Mouse (Mus musculus) G1E (cell line): ENCODE measurements around the gene Notum. TPM values are rescaled to one million over a fixed set of nuclear protein-coding genes. Genes with fewer than 3 reads are reported as not detected.

Experiments
- ATAC-seq: 2 replicates; pipeline ENCODE4 v1.8.0; 2016; ENCODE audit warnings: mild to moderate bottlenecking; ENCODE audit not compliant: insufficient number of reproducible peaks, poor library complexity, low FRiP score, severe bottlenecking; ENCODE audit errors: extremely low read depth
- DNase-seq: peaks from one replicate; pipeline ENCODE4 v3.0.0; 2012; ENCODE audit warnings: low spot score
- H3K27me3 ChIP-seq: 2 replicates; pipeline ENCODE4 v1.6.1; 2012; ENCODE audit warnings: mild to moderate bottlenecking, low read length, inconsistent platforms; ENCODE audit not compliant: insufficient read depth
- H3K36me3 ChIP-seq: replicated peaks from 2 replicates; pipeline ENCODE3; 2012; ENCODE audit warnings: mild to moderate bottlenecking, inconsistent platforms
- H3K4me1 ChIP-seq: 2 replicates; pipeline ENCODE4 v1.6.1; 2012; ENCODE audit warnings: low read depth, low read length, inconsistent platforms, mixed read lengths; ENCODE audit not compliant: insufficient read depth
- H3K4me3 ChIP-seq: 2 replicates; pipeline ENCODE4 v1.5.1; 2012; ENCODE audit warnings: low read depth, mild to moderate bottlenecking, inconsistent platforms, low read length, moderate library complexity, mixed read lengths
- H3K9me3 ChIP-seq: replicated peaks from 2 replicates; pipeline ENCODE4 v1.6.1; 2012; ENCODE audit warnings: inconsistent platforms
- CTCF ChIP-seq: IDR thresholded peaks from 2 replicates; pipeline ENCODE4 v1.5.1; 2012; ENCODE audit warnings: low read depth, low read length, inconsistent platforms, mixed read lengths
- GATA1 ChIP-seq: IDR thresholded peaks from 2 replicates; pipeline ENCODE4 v1.6.1; 2012; ENCODE audit warnings: borderline replicate concordance, low read length, inconsistent platforms, mixed read lengths
- GATA2 ChIP-seq: IDR thresholded peaks from 2 replicates; pipeline ENCODE4 v1.6.1; 2012; ENCODE audit warnings: low read depth, low read length, inconsistent platforms, borderline replicate concordance
- POLR2AphosphoS5 ChIP-seq: IDR thresholded peaks from 2 replicates; pipeline ENCODE4 v1.6.1; 2012; ENCODE audit warnings: low read depth, low read length, inconsistent platforms; ENCODE audit not compliant: insufficient replicate concordance
- TAL1 ChIP-seq: conservative IDR thresholded peaks from 2 replicates; pipeline ENCODE4 v1.6.1; 2012; ENCODE audit warnings: low read depth, low read length, inconsistent platforms, mixed read lengths
- polyA plus RNA-seq: library from polyadenylated mRNA; stranded (reverse); fragments of >175 nt; gene quantifications from 2 replicates; pipeline ENCODE4 v1.2.3, GENCODE M21; 2012
- total RNA-seq, 2 experiments: library from RNA; stranded (forward) in 1 of 2; stranded (reverse) in 1 of 2; fragments of 200-1000 nt in 1 of 2; fragments of >200 nt in 1 of 2; fragmentation: Nextera tagmentation in 1 of 2; gene quantifications; 2 replicates each; pipeline ENCODE4 v1.2.3; 2014 to 2017

The Notum gene
- total and polyA plus RNA-seq, 3 experiments: 0.16 TPM; not detected in 2

- Histone ChIP-seq H3K4me3 (no peak overlapping the region), H3K27me3 (no peaks in the 10 kb centered on the region), H3K9me3 (peaks cover 5% of the 10 kb centered on the region; the same call in 1 of the 2 replicates), H3K4me1 (peaks cover 6% of the 10 kb centered on the region; the same call in 1 of the 2 replicates), H3K36me3 (peaks cover 97% of the 10 kb centered on the region)
- DNase-seq (no peak), ATAC-seq (no peak)
- TF ChIP-seq TAL1: no peak
- no peak for TF ChIP-seq GATA1
- no peak for TF ChIP-seq POLR2AphosphoS5
- TF ChIP-seq CTCF: no peak
- no peak for TF ChIP-seq GATA2
These were observed 32.5 kb upstream of the Notum start for GRCm38 (mm10) chr11:120693461-120693860.

DNA sequence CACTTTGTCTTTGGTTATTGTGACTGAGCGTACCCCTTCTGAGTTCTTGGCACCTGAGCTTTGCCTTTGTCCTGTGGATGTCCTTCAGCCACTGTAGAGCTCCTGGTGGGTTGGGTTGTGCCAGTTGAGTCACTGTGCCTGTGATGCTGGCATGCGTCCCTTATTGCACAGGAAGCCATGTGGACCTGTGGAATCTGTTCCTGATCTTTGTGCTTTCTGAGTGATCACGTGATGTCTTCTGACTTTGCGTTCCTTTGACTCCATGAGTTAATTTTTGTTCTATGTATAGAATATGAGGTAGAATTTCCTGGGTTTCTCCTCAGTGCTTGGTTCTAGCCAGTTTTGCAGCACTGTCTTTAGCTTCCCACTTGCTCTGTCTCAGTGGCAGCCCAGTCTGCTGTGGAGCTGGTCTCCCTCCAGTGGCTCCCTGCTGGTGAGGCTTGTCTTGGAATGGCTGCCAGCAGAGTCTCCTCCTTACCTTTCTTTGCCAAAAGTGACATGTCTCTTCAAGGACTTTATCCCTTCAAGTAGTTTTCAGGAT, 31.6 kb upstream of the Notum start:
- no peak for DNase-seq
- H3K9me3 ChIP-seq: peaks cover 5% of the 10 kb centered on the region; the same call in 1 of the 2 replicates
- no peaks in the 10 kb centered on the region for H3K27me3 ChIP-seq
- no peak for ATAC-seq
- TF ChIP-seq TAL1 (no peak), CTCF (no peak), GATA1 (no peak)
- 0 out of 2 replicates have a peak, but pooled peaks cover 3% of the 10 kb centered on the region for H3K4me1 ChIP-seq
- H3K36me3 ChIP-seq: peaks cover 97% of the 10 kb centered on the region
- H3K4me3 ChIP-seq: no peak overlapping the region

- Histone ChIP-seq H3K4me3 (no peak overlapping the region), H3K36me3 (peaks cover 95% of the 10 kb centered on the region), H3K4me1 (no peaks in the 10 kb centered on the region), H3K27me3 (no peaks in the 10 kb centered on the region), H3K9me3 (no peaks in the 10 kb centered on the region)
- TF ChIP-seq TAL1 (no peak), GATA1 (no peak), CTCF (no peak), GATA2 (no peak), POLR2AphosphoS5 (no peak)
- ATAC-seq (no peak), DNase-seq (no peak)
These were observed 28.4 kb upstream of the Notum start for GRCm38 (mm10) chr11:120689365-120689764.

DNA sequence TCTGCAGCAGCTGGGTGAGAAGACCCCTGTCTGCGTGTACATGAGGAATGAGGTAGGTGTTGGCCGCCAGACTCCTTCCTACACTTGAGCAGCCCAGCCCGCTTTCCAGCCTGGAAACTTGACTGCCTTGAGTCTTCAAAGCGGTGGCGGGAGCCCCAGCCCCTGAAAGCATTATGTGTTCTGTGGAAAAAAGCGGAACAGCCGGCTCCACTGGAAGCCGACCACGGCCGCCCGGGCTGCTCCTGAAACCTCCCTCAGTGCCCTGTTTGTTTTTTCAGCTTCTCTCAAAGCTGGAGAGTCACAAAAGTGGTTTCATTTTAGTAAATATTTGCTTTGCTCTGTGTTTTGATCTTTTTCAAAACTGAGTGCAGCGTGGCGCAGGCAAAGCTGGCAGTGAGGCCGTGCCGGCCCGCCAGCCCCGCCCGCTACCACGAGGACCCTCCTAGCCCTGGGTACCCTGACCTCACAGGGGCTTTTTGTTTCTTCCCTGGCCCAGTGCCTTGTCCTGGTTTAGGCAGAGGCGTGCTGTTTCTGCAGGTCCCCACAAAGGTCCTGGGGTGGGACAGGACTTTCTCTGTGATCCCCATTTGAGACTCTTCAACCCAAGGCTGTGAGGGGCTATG, 25.8 kb upstream of the Notum start:
- Histone ChIP-seq H3K36me3 (peaks cover 93% of the 10 kb centered on the region), H3K4me1 (no peaks in the 10 kb centered on the region), H3K27me3 (no peaks in the 10 kb centered on the region), H3K9me3 (no peaks in the 10 kb centered on the region), H3K4me3 (no peak overlapping the region)
- TF ChIP-seq GATA1 (no peak), POLR2AphosphoS5 (no peak), GATA2 (no peak), TAL1 (no peak), CTCF (no peak)
- DNase-seq (no peak), ATAC-seq (no peak)

DNA sequence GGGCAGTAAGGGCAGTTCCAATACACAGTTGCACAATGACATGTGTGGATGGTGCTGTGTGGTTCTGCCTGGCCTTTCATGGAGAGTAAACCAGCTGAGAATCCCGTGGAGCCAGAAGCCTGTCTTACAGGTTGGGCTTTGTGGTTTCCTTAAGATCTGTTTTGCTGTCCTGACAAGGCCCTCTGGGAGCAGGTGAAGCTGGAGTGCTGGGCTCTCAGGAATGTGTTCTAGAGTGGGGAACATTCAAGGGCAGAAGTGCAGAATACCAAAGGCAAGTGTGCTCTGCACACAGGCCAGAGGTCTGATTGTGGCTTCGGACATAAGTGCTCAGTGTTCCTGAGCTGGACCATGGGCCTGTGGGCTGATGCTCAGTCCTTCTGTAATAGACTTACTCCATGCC, 23.7 kb upstream of the Notum start:
- Histone ChIP-seq H3K36me3 (peaks cover 95% of the 10 kb centered on the region), H3K4me3 (no peak overlapping the region), H3K4me1 (peaks cover 2% of the 10 kb centered on the region; the same call in 1 of the 2 replicates), H3K27me3 (no peaks in the 10 kb centered on the region), H3K9me3 (no peaks in the 10 kb centered on the region)
- TF ChIP-seq CTCF (no peak), TAL1 (no peak), GATA2 (no peak), POLR2AphosphoS5 (no peak), GATA1 (no peak)
- ATAC-seq (no peak), DNase-seq (no peak)

DNA sequence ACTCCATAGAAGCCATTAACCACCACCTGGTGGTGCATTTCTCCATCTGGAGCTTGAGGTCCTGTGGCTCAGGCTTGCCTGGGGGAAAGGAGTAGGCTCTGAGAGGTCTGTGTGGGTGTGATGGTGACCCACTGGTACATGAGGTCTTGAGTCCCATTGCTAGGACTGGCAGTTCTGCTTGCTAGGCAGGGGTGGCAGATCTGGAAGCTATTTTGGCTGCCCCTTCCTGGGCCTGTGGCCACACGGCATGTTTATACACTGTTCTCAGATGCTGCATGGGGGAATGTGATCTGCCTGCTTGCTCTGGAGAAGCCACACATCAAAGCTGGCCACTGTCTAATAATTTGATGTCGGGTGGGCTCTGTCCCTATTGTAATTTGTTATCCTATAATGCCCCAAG, 23.1 kb upstream of the Notum start:
- H3K9me3 ChIP-seq: no peaks in the 10 kb centered on the region
- no peak for ATAC-seq
- H3K27me3 ChIP-seq: no peaks in the 10 kb centered on the region
- peaks cover 95% of the 10 kb centered on the region for H3K36me3 ChIP-seq
- H3K4me1 ChIP-seq: peaks cover 3% of the 10 kb centered on the region; the same call in 1 of the 2 replicates
- DNase-seq: no peak
- no peak overlapping the region for H3K4me3 ChIP-seq
- TF ChIP-seq CTCF (no peak), GATA1 (no peak), POLR2AphosphoS5 (no peak), GATA2 (no peak), TAL1 (no peak)
